In genomic region chr16:97089339-97089738, GRCm38 (mm10) we compare ENCODE assay signal across 13 mouse cellular contexts.
A peak's percentile ranks its signal among the peaks of the same experiment; 100 is the strongest.
DNase-seq lines count a peak whose midpoint lies in the region.
"Had no signal": no experiment of that assay in that cellular context is flagged by ENCODE, and none has a peak within 500 bp of the region (broad histone marks: within the 10 kb centered on the region; RNA-seq: fewer than 3 reads in every experiment).

No protein-coding gene starts in this region.

- DNase-seq in heart, adult 11 months, result peak; percentile 43
- DNase-seq in heart, adult 8-10 months (ENCODE audit: low spot score), result no peak
- peak; percentile 43 to 46 for DNase-seq in kidney, postnatal 4 days
- DNase-seq in kidney, adult 11 months, result no peak
- DNase-seq in embryo, embryonic 11.5 days (ENCODE audit: low read depth, low spot score), result peak; percentile 14
- peak; percentile 20 for DNase-seq in mesoderm, embryonic 11.5 days (ENCODE audit: low read depth, low spot score)
- DNase-seq in cerebellum, adult 8-10 months, result no peak
- DNase-seq in adipocyte (ENCODE audit: low spot score), result no peak
- DNase-seq: adrenal gland, postnatal 36 days; cerebellum, postnatal 14 days; kidney, postnatal 25 days; right cerebral cortex, adult 18-20 months; thymus, adult 2 months had no signal

Comparison
In these comparisons a context has a peak if more than half of its experiments do, and no peak if none do; other contexts are left out.
1. DNase-seq: peak in heart, adult 11 months (single experiment), kidney, postnatal 4 days (2 of 2), embryo, embryonic 11.5 days (single experiment) and mesoderm, embryonic 11.5 days (single experiment); none in heart, adult 8-10 months (single experiment), kidney, adult 11 months (single experiment), cerebellum, adult 8-10 months (single experiment) and adipocyte (single experiment).